Mouse (Mus musculus) spleen, postnatal 36 days (tissue): ENCODE measurements around the gene Olfr1333.
"Not testable (repeated sequence)": the region's sequence is repeated elsewhere in the genome, so short reads cannot be mapped to it uniquely, and the experiment has no call there.

Experiments
- DNase-seq, 2 experiments: peaks; one replicate each; pipeline ENCODE4 v3.0.0; 2022; ENCODE audit warnings: low spot score in 2 of 2, mixed read lengths in 1 of 2

The Olfr1333 gene

GRCm38 (mm10) chr4:118836179-118836578 lies at the start of gene Olfr1333:
Gene Olfr1333, minus strand, starts transcription at chr4:118836279.
- DNase-seq: no peak

- DNase-seq: no peak
Observed at GRCm38 (mm10) chr4:118867566-118867965, 31.5 kb upstream of the Olfr1333 start.

- no peak for DNase-seq
Observed at GRCm38 (mm10) chr4:118864349-118864748, 28.3 kb upstream of the Olfr1333 start, which contains the start of gene Olfr1331. Gene Olfr1331, plus strand, starts transcription at chr4:118864649.

- DNase-seq: no peak
Observed at GRCm38 (mm10) chr4:118862704-118863103, 26.6 kb upstream of the Olfr1333 start.

- no peak for DNase-seq
Observed at GRCm38 (mm10) chr4:118861791-118862190, 25.7 kb upstream of the Olfr1333 start.

GRCm38 (mm10) chr4:118818921-118819320 lies 17.2 kb downstream of the Olfr1333 start:
- DNase-seq: no peak

GRCm38 (mm10) chr4:118809844-118810243 lies 26.2 kb downstream of the Olfr1333 start, which contains the start of gene Olfr1335:
Gene Olfr1335, minus strand, starts transcription at chr4:118809944.
- no peak for DNase-seq

- DNase-seq: not testable (repeated sequence)
Observed at GRCm38 (mm10) chr4:118792796-118793195, 43.3 kb downstream of the Olfr1333 start.

- no peak for DNase-seq
Observed at GRCm38 (mm10) chr4:118782486-118782885, 53.6 kb downstream of the Olfr1333 start, which contains the start of gene Olfr1337. Gene Olfr1337, minus strand, starts transcription at chr4:118782586.
